ENCODE assay signal across 8 mouse cellular contexts in genomic region chr8:47446312-47447046, GRCm38 (mm10). TPM values are rescaled to one million over a fixed set of nuclear protein-coding genes. Genes with fewer than 3 reads are reported as not detected.
DNase-seq lines count a peak whose midpoint lies in the region; ATAC-seq and TF ChIP-seq lines count a peak whose summit lies in the region.

Gene Stox2, minus strand, starts transcription at chr8:47446362.

- H3K27me3 ChIP-seq in cerebellum, adult 2 months (ENCODE audit: control insufficient read depth, insufficient read depth, low read length), result no peaks in the 10 kb centered on the region
- no peaks in the 10 kb centered on the region for H3K27me3 ChIP-seq in Patski
- no peaks in the 10 kb centered on the region for H3K27me3 ChIP-seq in forebrain, postnatal 0 days (ENCODE audit: insufficient read depth, low read length)
- H3K27me3 ChIP-seq in limb, embryonic 11.5 days (ENCODE audit: control insufficient read depth, insufficient read depth, low read length), result no peaks in the 10 kb centered on the region

- no peak for TF ChIP-seq CTCF in cerebellum, adult 2 months (IDR thresholded peaks at IDR 0.05; ENCODE audit: borderline replicate concordance, insufficient read depth, low read depth, low read length)
- TF ChIP-seq CTCF in Patski (IDR thresholded peaks at IDR 0.05), result no peak
- TF ChIP-seq CTCF in forebrain, postnatal 0 days (IDR thresholded peaks at IDR 0.05; ENCODE audit: low read depth), result no peak

- no peak within 1 kb of the TSS for H3K4me2 ChIP-seq in forebrain, postnatal 0 days (ENCODE audit: low read depth)
- no peak within 1 kb of the TSS for H3K4me2 ChIP-seq in limb, embryonic 11.5 days (ENCODE audit: low read depth, severe bottlenecking)

- ATAC-seq in Patski, result no peak
- ATAC-seq in forebrain, postnatal 0 days, result no peak
- ATAC-seq in limb, embryonic 11.5 days (ENCODE audit: insufficient number of reproducible peaks, low FRiP score, low TSS enrichment, low read depth), result peak; percentile 47; the same call in 1 of the 2 replicates

- H3K36me3 ChIP-seq in forebrain, postnatal 0 days (ENCODE audit: insufficient read depth), result no peaks in the 10 kb centered on the region
- H3K36me3 ChIP-seq in limb, embryonic 11.5 days (ENCODE audit: control insufficient read depth, insufficient read depth, low read length), result no peaks in the 10 kb centered on the region

- 79% methylated on average over 19 of the region's 19 CpGs for WGBS in cerebellum, adult 2 months
- 89% methylated on average over 19 of the region's 19 CpGs for WGBS in forebrain, postnatal 0 days
- 77% methylated on average over 19 of the region's 19 CpGs for WGBS in limb, embryonic 11.5 days

- CTCF ChIA-PET in Patski (lab: Charles Lee), result interaction anchor here (1.1 kb wide), 1 partner anchor 10 kb away, joined by 4 read pairs; no protein-coding TSS in a partner anchor

- POLR2A ChIA-PET in Patski (lab: Charles Lee), result no interaction called here

- H3K9ac ChIP-seq in forebrain, postnatal 0 days, result no peak within 1 kb of the TSS
- H3K9ac ChIP-seq in limb, embryonic 11.5 days (ENCODE audit: low read length), result no peak within 1 kb of the TSS

- no peak within 1 kb of the TSS for H3K4me3 ChIP-seq in cerebellum, adult 2 months (replicated peaks; ENCODE audit: insufficient read depth, low read depth, low read length)
- no peak within 1 kb of the TSS for H3K4me3 ChIP-seq in forebrain, postnatal 0 days (ENCODE audit: low read depth, low read length)
- no peak within 1 kb of the TSS for H3K4me3 ChIP-seq in limb, embryonic 11.5 days (ENCODE audit: low read depth, low read length)

- no peaks in the 10 kb centered on the region for H3K9me3 ChIP-seq in forebrain, postnatal 0 days (ENCODE audit: low read length)
- no peaks in the 10 kb centered on the region for H3K9me3 ChIP-seq in limb, embryonic 11.5 days (ENCODE audit: control insufficient read depth, low read length)

- H3K27ac ChIP-seq in cerebellum, adult 2 months (ENCODE audit: insufficient read depth, low read length), result no peak within 1 kb of the TSS
- no peak within 1 kb of the TSS for H3K27ac ChIP-seq in forebrain, postnatal 0 days (ENCODE audit: low read depth, low read length)
- H3K27ac ChIP-seq in limb, embryonic 11.5 days (replicated peaks; ENCODE audit: low read depth, low read length), result no peak within 1 kb of the TSS

- no peak for DNase-seq in cerebellum, adult 2 months
- DNase-seq in cerebellum, adult 8-10 months, result no peak
- DNase-seq in Patski (ENCODE audit: low read depth, low spot score), result no peak
- DNase-seq in forebrain, postnatal 0 days, result no peak
- peak; percentile 26 for DNase-seq in limb, embryonic 11.5 days (ENCODE audit: low spot score)
- no peak for DNase-seq in testis, postnatal 10 days (ENCODE audit: low spot score)
- DNase-seq in right cerebral cortex, postnatal 10 days (ENCODE audit: low spot score in 2 of 2), result no peak
- no peak for DNase-seq in urinary bladder, postnatal 36 days (ENCODE audit: low spot score in 2 of 2)

- no peaks in the 10 kb centered on the region for H3K4me1 ChIP-seq in cerebellum, adult 2 months (ENCODE audit: control insufficient read depth, insufficient read depth, low read length)
- no peaks in the 10 kb centered on the region for H3K4me1 ChIP-seq in forebrain, postnatal 0 days (ENCODE audit: insufficient read depth)
- no peaks in the 10 kb centered on the region for H3K4me1 ChIP-seq in limb, embryonic 11.5 days (ENCODE audit: control insufficient read depth, insufficient read depth, low read length)

- in situ Hi-C loops in Patski (cut with MboI; ENCODE audit: low pct_unique_long_range_greater_than_20kb), result no loop called here

- TF ChIP-seq POLR2A in cerebellum, adult 2 months (IDR thresholded peaks at IDR 0.05; ENCODE audit: borderline replicate concordance, insufficient read depth, low read length), result no peak

RNA-seq across cellular contexts. Expression of gene Stox2, which starts in this region (rescaled TPM):
- 19.3 TPM in 2 replicates for polyA plus RNA-seq in cerebellum, adult 2 months (2012; rRNA removed)
- 14.7 TPM for polyA plus RNA-seq in Patski (2021)
- total RNA-seq in forebrain, postnatal 0 days (2014; rRNA removed), result 76.2 and 85.6 TPM in 2 replicates
- polyA plus RNA-seq in forebrain, postnatal 0 days (2015; fragmentation: Nextera tagmentation; extraction: Ambion mirVana), result 26.3 and 39.9 TPM in 2 replicates
- polyA plus RNA-seq in limb, embryonic 11.5 days (2014; fragmentation: Nextera tagmentation; extraction: Ambion mirVana), result 18.5 and 21.5 TPM in 2 replicates
